In the genomic region with DNA sequence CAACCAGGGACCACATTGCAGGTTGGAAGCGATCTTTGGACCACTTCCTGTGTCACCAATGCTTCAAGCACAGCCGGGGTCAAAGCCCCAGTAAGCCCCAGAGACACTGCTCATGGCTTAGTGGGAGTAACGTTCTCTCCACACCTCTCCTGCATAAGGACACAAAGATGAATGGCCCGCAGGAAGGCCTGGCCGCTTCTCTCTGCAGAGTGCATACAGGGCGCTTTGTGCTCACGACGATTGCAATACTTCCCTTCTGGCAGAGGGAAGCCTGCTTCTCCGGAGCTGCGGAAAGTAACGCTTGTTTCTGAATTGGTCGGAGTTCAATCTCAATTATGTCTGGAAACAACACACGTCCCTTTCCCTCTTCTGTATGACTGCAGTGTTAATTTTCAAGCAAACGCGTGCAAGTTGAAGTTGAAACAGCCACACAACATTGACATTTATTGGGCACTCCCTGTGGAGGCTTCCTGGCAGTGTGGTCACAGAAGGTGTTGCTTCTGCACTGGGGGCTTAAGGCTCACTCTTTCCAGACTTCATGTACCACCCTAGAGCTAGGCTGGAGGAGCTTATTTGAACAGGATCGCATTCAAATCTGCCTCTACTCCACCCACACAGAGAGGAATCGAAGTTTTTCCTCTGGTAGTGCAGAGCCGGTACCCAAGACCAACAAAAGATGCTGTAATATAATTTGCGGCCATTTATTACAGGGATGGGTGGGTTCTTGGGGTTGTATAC, we compare ENCODE assay signal across 8 mouse cellular contexts.
DNase-seq lines count a peak whose midpoint lies in the region; ATAC-seq and TF ChIP-seq lines count a peak whose summit lies in the region.

No protein-coding gene starts in this region.

- no peak for TF ChIP-seq CTCF in stomach, postnatal 0 days (IDR thresholded peaks at IDR 0.05; ENCODE audit: low read depth)

- peak overlapping the region; percentile 40; the same call in 1 of the 2 replicates for H3K4me2 ChIP-seq in stomach, embryonic 15.5 days
- no peak overlapping the region for H3K4me2 ChIP-seq in stomach, postnatal 0 days (replicated peaks; ENCODE audit: low read depth)

- 60% methylated on average over 19 of the region's 19 CpGs for WGBS in stomach, embryonic 15.5 days
- WGBS in stomach, postnatal 0 days = 58% methylated on average over 19 of the region's 19 CpGs

- TF ChIP-seq EP300 in stomach, postnatal 0 days (optimal IDR thresholded peaks at IDR 0.05) = no peak

- no peaks in the 10 kb centered on the region for H3K9me3 ChIP-seq in stomach, embryonic 15.5 days
- H3K9me3 ChIP-seq in stomach, postnatal 0 days (ENCODE audit: control insufficient read depth, low read length) = no peaks in the 10 kb centered on the region

- no peak for DNase-seq in cerebellum, adult 9-11 months
- DNase-seq in kidney, postnatal 10 days = peak; percentile 34
- no peak for DNase-seq in kidney, adult 8-10 months
- no peak for DNase-seq in stomach, postnatal 0 days (ENCODE audit: low spot score)
- DNase-seq in adrenal gland, adult 8-10 months = no peak
- no peak for DNase-seq in ovary, postnatal 10 days (ENCODE audit: low spot score)

- H3K9ac ChIP-seq in stomach, embryonic 15.5 days = no peak overlapping the region
- no peak overlapping the region for H3K9ac ChIP-seq in stomach, postnatal 0 days (ENCODE audit: low read length)

- no peaks in the 10 kb centered on the region for H3K4me1 ChIP-seq in stomach, embryonic 15.5 days
- H3K4me1 ChIP-seq in stomach, postnatal 0 days (replicated peaks; ENCODE audit: control insufficient read depth, insufficient read depth) = no peaks in the 10 kb centered on the region

- H3K36me3 ChIP-seq in stomach, embryonic 15.5 days = no peaks in the 10 kb centered on the region
- H3K36me3 ChIP-seq in stomach, postnatal 0 days (ENCODE audit: control insufficient read depth, insufficient read depth, low read length) = no peaks in the 10 kb centered on the region

- 0 out of 2 replicates have a peak, but pooled peaks have one; percentile 22 for ATAC-seq in cerebellum, adult (ENCODE audit: insufficient number of reproducible peaks, low FRiP score, low TSS enrichment)
- ATAC-seq in stomach, embryonic 15.5 days (ENCODE audit: insufficient read depth, low FRiP score, low read depth) = no peak
- no peak for ATAC-seq in stomach, postnatal 0 days (ENCODE audit: low FRiP score, low TSS enrichment)

- no peaks in the 10 kb centered on the region for H3K27me3 ChIP-seq in stomach, embryonic 15.5 days (replicated peaks)
- no peaks in the 10 kb centered on the region for H3K27me3 ChIP-seq in stomach, postnatal 0 days (ENCODE audit: control insufficient read depth, insufficient read depth, low read length)

- H3K27ac ChIP-seq in stomach, embryonic 15.5 days = no peak overlapping the region
- H3K27ac ChIP-seq in stomach, postnatal 0 days (replicated peaks) = no peak overlapping the region

- no peak overlapping the region for H3K4me3 ChIP-seq in stomach, embryonic 15.5 days (replicated peaks)
- no peak overlapping the region for H3K4me3 ChIP-seq in stomach, postnatal 0 days (ENCODE audit: low read depth, low read length)
